Mouse (Mus musculus) splenic B cell, adult 2 months (primary cell): ENCODE data around the gene Ppp1r15b.
A peak's percentile ranks its signal among the peaks of the same experiment; 100 is the strongest.

Source experiments
- DNase-seq: peaks from one replicate; pipeline ENCODE4 v3.0.0-alpha.2; 2011; ENCODE audit warnings: low read depth, low spot score
- H3K27me3 ChIP-seq: 2 replicates; pipeline ENCODE4 v1.6.1; 2012; ENCODE audit warnings: mild to moderate bottlenecking, low read length, moderate library complexity, mixed read lengths; ENCODE audit not compliant: control insufficient read depth, poor library complexity, insufficient read depth, severe bottlenecking
- H3K36me3 ChIP-seq: 2 replicates; pipeline ENCODE4 v1.6.1; 2012; ENCODE audit warnings: mild to moderate bottlenecking, low read length, moderate library complexity, mixed read lengths; ENCODE audit not compliant: control insufficient read depth, poor library complexity, insufficient read depth, severe bottlenecking

Ppp1r15b gene

GRCm38 (mm10) chr1:133162046-133162445 lies 31.1 kb downstream of the Ppp1r15b start:
- no peak for DNase-seq
- no peaks in the 10 kb centered on the region for H3K27me3 ChIP-seq
- H3K36me3 ChIP-seq: no peaks in the 10 kb centered on the region

GRCm38 (mm10) chr1:133162981-133163380 lies 32.0 kb downstream of the Ppp1r15b start:
- DNase-seq: no peak
- H3K27me3 ChIP-seq: no peaks in the 10 kb centered on the region
- H3K36me3 ChIP-seq: no peaks in the 10 kb centered on the region

GRCm38 (mm10) chr1:133163820-133164431 lies 33.0 kb downstream of the Ppp1r15b start, which contains the start of gene Plekha6:
Gene Plekha6 (plus strand): TSS chr1:133164210.
- DNase-seq: peak; percentile 50
- H3K27me3 ChIP-seq: no peaks in the 10 kb centered on the region
- no peaks in the 10 kb centered on the region for H3K36me3 ChIP-seq

- H3K27me3 ChIP-seq: no peaks in the 10 kb centered on the region
- no peak for DNase-seq
- no peaks in the 10 kb centered on the region for H3K36me3 ChIP-seq
Measured at GRCm38 (mm10) chr1:133164591-133165011, 33.7 kb downstream of the Ppp1r15b start.

GRCm38 (mm10) chr1:133165111-133165510 lies 34.2 kb downstream of the Ppp1r15b start:
- Histone ChIP-seq H3K27me3 (no peaks in the 10 kb centered on the region), H3K36me3 (no peaks in the 10 kb centered on the region)
- peak; percentile 38 for DNase-seq

GRCm38 (mm10) chr1:133168318-133169060 lies 37.5 kb downstream of the Ppp1r15b start:
- Histone ChIP-seq H3K36me3 (no peaks in the 10 kb centered on the region), H3K27me3 (no peaks in the 10 kb centered on the region)
- DNase-seq: no peak

GRCm38 (mm10) chr1:133170196-133170595 lies 39.3 kb downstream of the Ppp1r15b start:
- Histone ChIP-seq H3K27me3 (no peaks in the 10 kb centered on the region), H3K36me3 (no peaks in the 10 kb centered on the region)
- no peak for DNase-seq

- Histone ChIP-seq H3K27me3 (no peaks in the 10 kb centered on the region), H3K36me3 (no peaks in the 10 kb centered on the region)
- no peak for DNase-seq
Measured at GRCm38 (mm10) chr1:133171357-133171756, 40.4 kb downstream of the Ppp1r15b start.

- no peaks in the 10 kb centered on the region for H3K36me3 ChIP-seq
- no peak for DNase-seq
- H3K27me3 ChIP-seq: no peaks in the 10 kb centered on the region
Measured at GRCm38 (mm10) chr1:133175150-133175549, 44.2 kb downstream of the Ppp1r15b start.

- no peaks in the 10 kb centered on the region for H3K36me3 ChIP-seq
- H3K27me3 ChIP-seq: no peaks in the 10 kb centered on the region
- peak; percentile 76 for DNase-seq
Measured at GRCm38 (mm10) chr1:133177480-133178172, 46.7 kb downstream of the Ppp1r15b start.

GRCm38 (mm10) chr1:133178732-133179440 lies 47.9 kb downstream of the Ppp1r15b start:
- Histone ChIP-seq H3K36me3 (no peaks in the 10 kb centered on the region), H3K27me3 (no peaks in the 10 kb centered on the region)
- no peak for DNase-seq

GRCm38 (mm10) chr1:133181072-133182015 lies 50.4 kb downstream of the Ppp1r15b start:
- H3K36me3 ChIP-seq: no peaks in the 10 kb centered on the region
- DNase-seq: peak; percentile 52
- H3K27me3 ChIP-seq: no peaks in the 10 kb centered on the region

GRCm38 (mm10) chr1:133182016-133182705 lies 51.2 kb downstream of the Ppp1r15b start:
- no peaks in the 10 kb centered on the region for H3K36me3 ChIP-seq
- no peak for DNase-seq

More at GRCm38 (mm10) chr1:133182016-133182705, 51.2 kb downstream of the Ppp1r15b start:
- H3K27me3 ChIP-seq: no peaks in the 10 kb centered on the region
